Mouse (Mus musculus) liver, adult 10 weeks (tissue): Measurements from ENCODE around the gene Tnni3. TPM values are rescaled to one million over a fixed set of nuclear protein-coding genes. Genes with fewer than 3 reads are reported as not detected.

Experiments
- polyA plus RNA-seq: library from polyadenylated mRNA; stranded (reverse); fragments of 350-450 nt; fragmentation: Illumina TruSeq; extraction: RNeasy Lipid Tissue Mini Kit (QIAGEN cat#74804); gene quantifications from one replicate; pipeline ENCODE4 v1.2.3, GENCODE M21; 2014; ENCODE audit warnings: low read depth, low replicate concordance

Tnni3 gene
- not detected for polyA plus RNA-seq

DNA sequence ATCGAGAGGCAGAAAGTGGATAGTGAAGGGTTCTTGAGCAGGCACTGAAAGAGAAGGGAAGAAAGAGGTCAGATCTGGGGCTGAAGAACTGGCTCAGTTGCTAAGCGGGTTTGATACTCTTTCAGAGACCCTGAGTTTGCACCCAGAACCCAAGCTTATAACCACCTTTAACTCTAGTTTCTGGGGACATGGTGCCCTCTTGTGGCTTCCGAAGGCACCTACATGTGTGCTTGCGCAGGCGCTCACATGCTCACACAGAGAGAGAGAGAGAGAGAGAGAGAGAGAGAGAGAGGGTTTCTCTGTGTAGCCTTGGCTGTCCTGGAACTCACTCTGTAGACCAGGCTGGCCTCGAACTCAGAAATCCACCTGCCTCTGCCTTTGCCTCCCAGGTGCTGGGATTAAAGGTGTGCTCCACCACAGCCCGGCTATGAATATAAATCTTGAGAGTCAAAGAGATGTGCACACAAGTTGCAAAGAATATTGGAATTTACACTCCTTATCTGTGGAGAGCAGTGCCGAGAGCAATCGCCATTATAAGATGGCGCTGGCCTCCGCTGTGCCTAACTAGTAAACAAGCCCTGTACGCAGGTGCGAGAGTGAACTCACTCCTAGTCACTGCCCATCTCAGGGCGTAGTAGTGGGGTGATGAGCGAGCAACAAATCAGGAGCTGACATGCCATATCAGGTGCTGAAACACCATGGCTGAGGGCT is at the start of gene Tnni3:
Gene Tnni3, minus strand, starts transcription at position 18 of the 711 bp plus-strand sequence.

GRCm38 (mm10) chr7:4547221-4547641 is 23.2 kb upstream of the Tnni3 start, which contains the start of gene Syt5:
Syt5 (minus strand) TSS chr7:4547541.

GRCm38 (mm10) chr7:4532005-4532729 is 8.1 kb upstream of the Tnni3 start, which contains the start of gene Dnaaf3:
Dnaaf3 (minus strand) TSS chr7:4532453.

DNA sequence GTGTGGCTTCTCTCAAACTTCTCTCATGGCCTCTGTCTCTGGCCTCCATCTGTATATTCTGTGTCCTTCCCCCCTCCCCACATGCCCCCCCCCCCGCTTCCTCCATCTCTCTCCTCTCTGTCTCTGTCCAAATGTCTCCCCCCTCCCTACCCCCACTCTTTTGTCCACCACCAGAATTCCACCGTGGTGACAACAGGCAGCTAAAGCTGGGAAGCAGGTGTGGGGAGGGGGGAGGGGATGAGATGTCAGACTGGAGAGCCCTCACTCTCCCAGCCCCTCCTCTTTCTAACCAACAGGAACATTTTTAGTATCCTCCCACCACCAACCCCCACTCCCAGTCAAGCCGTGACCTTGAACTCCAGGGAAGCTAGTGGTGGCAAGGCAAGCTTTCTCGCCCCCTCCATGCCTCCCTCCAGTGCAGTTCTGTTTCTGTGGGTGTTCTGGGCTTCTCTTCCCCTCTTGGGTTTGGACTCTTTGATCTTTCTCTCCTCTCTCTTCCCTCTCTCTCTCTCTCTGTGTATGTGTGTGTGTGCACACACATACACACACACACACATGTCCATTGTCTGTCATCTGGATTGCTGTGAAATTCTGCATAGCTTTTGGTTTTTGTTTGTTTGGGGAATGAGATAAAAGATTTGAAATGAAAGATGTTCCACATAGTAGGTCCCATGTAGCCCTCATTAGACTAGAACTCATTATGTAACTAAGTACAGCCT is 7.5 kb downstream of the Tnni3 start, which contains the start of gene Tnnt1:
Gene Tnnt1, minus strand, starts transcription at position 51 of the 719 bp plus-strand sequence.

DNA sequence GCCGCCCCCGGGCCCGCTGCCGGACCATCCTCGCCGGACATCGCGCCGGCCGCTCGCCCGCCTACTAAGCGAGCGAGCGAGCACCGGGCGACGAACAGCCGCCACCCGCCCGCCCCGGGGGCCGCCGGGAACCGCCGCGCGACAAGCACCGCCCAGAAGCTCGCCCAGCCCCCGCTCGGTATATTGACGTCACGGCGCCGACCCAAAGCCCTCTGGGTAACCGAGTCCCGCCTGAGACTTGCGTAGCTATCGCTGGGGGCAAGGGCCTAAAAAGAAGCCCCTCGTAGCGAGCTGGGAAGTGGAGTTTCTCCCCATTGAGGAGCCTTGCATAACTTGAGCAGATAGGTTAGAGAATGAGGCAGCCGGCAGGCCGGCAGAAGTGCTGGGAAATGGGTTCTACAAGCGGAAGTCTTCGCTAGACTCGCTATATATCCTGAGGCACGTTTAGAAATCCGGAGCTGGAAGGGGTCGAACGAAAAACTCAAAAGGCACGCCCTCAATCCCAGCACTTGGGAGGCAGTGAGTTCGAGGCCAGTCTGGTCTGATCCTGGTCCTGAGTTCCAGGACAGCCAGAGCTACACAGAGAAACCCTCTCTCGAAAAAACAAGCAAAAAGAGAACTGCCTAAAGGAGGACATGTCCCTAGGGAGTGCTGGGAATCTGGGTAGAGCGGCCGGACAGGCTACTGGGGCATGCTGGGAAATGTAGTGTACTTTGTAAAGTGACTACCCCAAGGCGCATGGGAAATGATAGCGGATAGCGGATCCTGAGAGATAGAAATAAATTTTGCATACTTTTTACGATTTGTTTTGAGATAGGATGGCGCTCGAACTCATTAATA is 22.3 kb downstream of the Tnni3 start, which contains the start of gene Ppp1r12c:
Gene Ppp1r12c, minus strand, starts transcription at position 123 of the 840 bp plus-strand sequence.

Other genes starting within 250 kb of the Tnni3 start
- gene Ncr1, start 186.5 kb downstream of the Tnni3 start, polyA plus RNA-seq = 0.64 TPM
- not detected for gene Gp6, start 126.5 kb downstream of the Tnni3 start, polyA plus RNA-seq
- 2.8 TPM for gene Rdh13, start 78.6 kb downstream of the Tnni3 start, polyA plus RNA-seq
- 0.11 TPM for gene Eps8l1, start 63.6 kb downstream of the Tnni3 start, polyA plus RNA-seq
- gene Ppp1r12c, start 22.5 kb downstream of the Tnni3 start, polyA plus RNA-seq = 6.8 TPM
- 1.3 TPM for gene Tnnt1, start 7.8 kb downstream of the Tnni3 start, polyA plus RNA-seq
- not detected for gene Dnaaf3, start 8.2 kb upstream of the Tnni3 start, polyA plus RNA-seq
- not detected for gene Syt5, start 23.3 kb upstream of the Tnni3 start, polyA plus RNA-seq
- not detected for gene Ptprh, start 79.8 kb upstream of the Tnni3 start, polyA plus RNA-seq
- 34.6 TPM for gene Tmem86b, start 107.2 kb upstream of the Tnni3 start, polyA plus RNA-seq
- gene Ppp6r1, start 134.8 kb upstream of the Tnni3 start, polyA plus RNA-seq = 10.9 TPM
- gene Hspbp1, start 160.8 kb upstream of the Tnni3 start, polyA plus RNA-seq = 0.87 TPM
- not detected for gene Brsk1, start 166.4 kb upstream of the Tnni3 start, polyA plus RNA-seq
- not detected for gene Tmem150b, start 201.0 kb upstream of the Tnni3 start, polyA plus RNA-seq
- 1.4 TPM for gene Kmt5c, start 215.9 kb upstream of the Tnni3 start, polyA plus RNA-seq
- gene Cox6b2, start 228.9 kb upstream of the Tnni3 start, polyA plus RNA-seq = not detected
- not detected for gene Fam71e2, start 247.1 kb upstream of the Tnni3 start, polyA plus RNA-seq